Mouse (Mus musculus) heart, embryonic 11.5 days (tissue): ENCODE measurements around the gene Rbms1. TPM values are rescaled to one million over a fixed set of nuclear protein-coding genes. Genes with fewer than 3 reads are reported as not detected.
A peak's percentile ranks its signal among the peaks of the same experiment; 100 is the strongest.
"Not testable (repeated sequence)": the region's sequence is repeated elsewhere in the genome, so short reads cannot be mapped to it uniquely, and the experiment has no call there.

Experiments
- ATAC-seq: fragments of 200-750 bp; cut with Nextera tagmentation; replicated peaks from 2 replicates; pipeline ENCODE4 v1.8.0; 2017; ENCODE audit warnings: moderate library complexity; ENCODE audit not compliant: insufficient number of reproducible peaks, low FRiP score, low TSS enrichment
- H3K27ac ChIP-seq: fragments of 300-500 bp; sonication (generic); 2 replicates; pipeline ENCODE4 v1.5.1; 2014; ENCODE audit warnings: mild to moderate bottlenecking, low read depth, low read length
- H3K27me3 ChIP-seq: fragments of 300-500 bp; sonication (generic); 2 replicates; pipeline ENCODE4 v1.6.1; 2014; ENCODE audit warnings: mild to moderate bottlenecking, low read length, mixed read lengths; ENCODE audit not compliant: control insufficient read depth, insufficient read depth
- H3K36me3 ChIP-seq: fragments of 300-500 bp; sonication (generic); 2 replicates; pipeline ENCODE4 v1.6.1; 2014; ENCODE audit warnings: mild to moderate bottlenecking, low read length, moderate library complexity, mixed read lengths; ENCODE audit not compliant: control insufficient read depth, insufficient read depth
- H3K4me1 ChIP-seq: fragments of 300-500 bp; sonication (generic); 2 replicates; pipeline ENCODE4 v1.6.1; 2014; ENCODE audit warnings: low read length; ENCODE audit not compliant: control insufficient read depth, insufficient read depth
- H3K4me2 ChIP-seq: fragments of 300-500 bp; sonication (generic); 2 replicates; pipeline ENCODE4 v1.6.1; 2014; ENCODE audit warnings: mild to moderate bottlenecking, moderate library complexity
- H3K4me3 ChIP-seq: fragments of 300-500 bp; sonication (generic); 2 replicates; pipeline ENCODE4 v1.5.1; 2014; ENCODE audit warnings: low read depth, low read length
- H3K9ac ChIP-seq: fragments of 300-500 bp; sonication (generic); 2 replicates; pipeline ENCODE4 v1.6.1; 2014; ENCODE audit warnings: mild to moderate bottlenecking, low read depth, low read length, moderate library complexity
- H3K9me3 ChIP-seq: fragments of 300-500 bp; sonication (generic); replicated peaks from 2 replicates; pipeline ENCODE4 v1.6.1; 2016; ENCODE audit warnings: low read length; ENCODE audit not compliant: control insufficient read depth
- WGBS: fragments of 180-500 bp; shearing (Covaris S2); extraction: QIAGEN DNeasy Blood & Tissue Kit; methylation state at CpG from one replicate; pipeline ENCODE4 v1.1.7; 2014; ENCODE audit not compliant: insufficient replicate concordance; 5-methylcytosine and 5-hydroxymethylcytosine counted together
- polyA plus RNA-seq: library from polyadenylated mRNA; unstranded; fragments of >200 nt; fragmentation: Nextera tagmentation; extraction: Ambion mirVana; gene quantifications from 2 replicates; pipeline ENCODE4 v1.2.1, GENCODE M21; 2014

The Rbms1 gene
- polyA plus RNA-seq, 1 experiment from 2014 or later: 121 TPM

DNA sequence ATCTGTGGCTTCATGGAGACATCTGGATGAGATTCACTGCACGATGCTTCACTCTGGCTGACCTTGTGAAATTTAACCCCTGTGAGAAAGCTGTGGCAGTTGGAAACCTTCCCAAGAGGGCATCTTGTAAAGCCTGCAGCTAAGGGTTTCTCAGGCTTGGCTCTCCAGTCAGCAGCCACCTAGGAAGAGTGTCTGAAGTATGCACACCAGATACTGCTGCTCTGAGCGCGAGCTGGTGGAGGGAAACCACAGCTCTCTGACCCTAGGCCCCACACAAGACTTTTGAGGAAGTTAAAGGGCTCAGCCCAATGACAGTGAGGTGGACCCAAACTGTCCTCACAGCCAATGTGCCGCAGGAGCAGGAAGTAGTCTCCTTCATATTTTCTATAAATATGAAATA lies 120.0 kb downstream of the Rbms1 start:
- Histone ChIP-seq H3K27ac (no peak overlapping the region), H3K4me3 (no peak overlapping the region), H3K9me3 (no peaks in the 10 kb centered on the region), H3K27me3 (no peaks in the 10 kb centered on the region), H3K4me2 (no peak overlapping the region), H3K9ac (no peak overlapping the region), H3K36me3 (no peaks in the 10 kb centered on the region), H3K4me1 (peaks cover 35% of the 10 kb centered on the region)
- ATAC-seq: no peak
- 41% methylated on average over 4 of the region's 4 CpGs for WGBS

GRCm38 (mm10) chr2:60840922-60841321 lies 122.1 kb downstream of the Rbms1 start:
- no peaks in the 10 kb centered on the region for H3K36me3 ChIP-seq
- WGBS: 60% methylated on average over 4 of the region's 4 CpGs
- H3K9ac ChIP-seq: no peak overlapping the region
- H3K4me3 ChIP-seq: no peak overlapping the region
- H3K27ac ChIP-seq: 0 out of 2 replicates have a peak overlapping the region, but pooled peaks have one; percentile 2
- peaks cover 50% of the 10 kb centered on the region for H3K4me1 ChIP-seq
- ATAC-seq: no peak
- H3K9me3 ChIP-seq: no peaks in the 10 kb centered on the region
- H3K4me2 ChIP-seq: no peak overlapping the region
- no peaks in the 10 kb centered on the region for H3K27me3 ChIP-seq

DNA sequence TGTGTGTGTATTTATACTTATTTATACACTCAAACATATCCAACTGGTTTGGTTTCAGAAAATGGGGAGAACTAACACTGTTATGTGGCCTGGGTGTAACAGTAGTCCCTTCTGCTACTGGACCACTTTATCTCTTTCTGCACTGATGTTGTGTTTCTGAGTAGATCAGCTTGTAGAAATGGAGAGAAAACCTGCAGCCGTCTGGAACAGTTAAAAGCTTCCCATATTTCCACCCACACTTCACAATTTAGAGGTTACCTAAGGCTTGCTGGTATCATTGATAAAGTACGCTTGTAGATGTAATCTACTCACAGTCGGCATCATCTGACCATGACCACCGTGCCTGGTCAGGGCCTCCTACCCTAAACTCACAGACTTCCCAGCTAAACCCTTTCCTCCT lies 123.5 kb downstream of the Rbms1 start:
- Histone ChIP-seq H3K9me3 (no peaks in the 10 kb centered on the region), H3K4me1 (peaks cover 37% of the 10 kb centered on the region), H3K27me3 (no peaks in the 10 kb centered on the region), H3K4me2 (no peak overlapping the region), H3K9ac (no peak overlapping the region), H3K4me3 (no peak overlapping the region), H3K36me3 (0 out of 2 replicates have a peak, but pooled peaks cover 4% of the 10 kb centered on the region), H3K27ac (no peak overlapping the region)
- WGBS: 66% methylated on average over 4 of the region's 4 CpGs
- ATAC-seq: no peak

DNA sequence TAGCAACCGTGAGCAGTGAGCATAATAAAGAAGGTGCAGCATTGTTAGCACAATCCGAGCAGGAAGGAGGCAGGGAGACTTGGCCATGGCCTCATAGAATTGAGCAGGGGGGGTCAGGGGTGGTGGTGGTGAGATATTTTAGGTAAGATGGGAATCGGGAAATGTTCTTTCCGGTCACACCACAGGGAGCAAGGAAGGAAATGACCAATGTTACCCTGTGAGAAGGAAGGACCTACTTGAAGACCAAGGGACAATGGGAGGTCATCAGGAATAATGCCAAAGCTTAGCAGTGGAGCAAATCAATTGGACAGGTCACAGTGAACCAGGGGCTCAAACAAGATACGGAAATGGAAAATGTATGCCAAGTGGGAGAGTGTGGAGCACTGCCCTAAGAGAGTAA lies 124.1 kb downstream of the Rbms1 start:
- H3K36me3 ChIP-seq: 0 out of 2 replicates have a peak, but pooled peaks cover 4% of the 10 kb centered on the region
- H3K27ac ChIP-seq: no peak overlapping the region
- H3K9me3 ChIP-seq: no peaks in the 10 kb centered on the region
- no peak overlapping the region for H3K9ac ChIP-seq
- peaks cover 40% of the 10 kb centered on the region for H3K4me1 ChIP-seq
- H3K27me3 ChIP-seq: no peaks in the 10 kb centered on the region
- 76% methylated on average over 5 of the region's 5 CpGs for WGBS
- no peak for ATAC-seq
- H3K4me2 ChIP-seq: no peak overlapping the region
- H3K4me3 ChIP-seq: no peak overlapping the region

GRCm38 (mm10) chr2:60837616-60838015 lies 125.4 kb downstream of the Rbms1 start:
- Histone ChIP-seq H3K36me3 (0 out of 2 replicates have a peak, but pooled peaks cover 4% of the 10 kb centered on the region), H3K27ac (no peak overlapping the region), H3K9me3 (no peaks in the 10 kb centered on the region), H3K9ac (no peak overlapping the region), H3K4me3 (no peak overlapping the region), H3K4me1 (peaks cover 35% of the 10 kb centered on the region), H3K27me3 (no peaks in the 10 kb centered on the region), H3K4me2 (no peak overlapping the region)
- ATAC-seq: no peak
- 68% methylated on average over 5 of the region's 5 CpGs for WGBS

- Histone ChIP-seq H3K36me3 (0 out of 2 replicates have a peak, but pooled peaks cover 4% of the 10 kb centered on the region), H3K9me3 (no peaks in the 10 kb centered on the region), H3K4me1 (peaks cover 35% of the 10 kb centered on the region), H3K27me3 (no peaks in the 10 kb centered on the region), H3K27ac (no peak overlapping the region), H3K4me3 (no peak overlapping the region), H3K4me2 (no peak overlapping the region), H3K9ac (no peak overlapping the region)
- WGBS: 94% methylated on average over 7 of the region's 7 CpGs
- ATAC-seq: no peak
Observed at GRCm38 (mm10) chr2:60836237-60836636, 126.8 kb downstream of the Rbms1 start.

DNA sequence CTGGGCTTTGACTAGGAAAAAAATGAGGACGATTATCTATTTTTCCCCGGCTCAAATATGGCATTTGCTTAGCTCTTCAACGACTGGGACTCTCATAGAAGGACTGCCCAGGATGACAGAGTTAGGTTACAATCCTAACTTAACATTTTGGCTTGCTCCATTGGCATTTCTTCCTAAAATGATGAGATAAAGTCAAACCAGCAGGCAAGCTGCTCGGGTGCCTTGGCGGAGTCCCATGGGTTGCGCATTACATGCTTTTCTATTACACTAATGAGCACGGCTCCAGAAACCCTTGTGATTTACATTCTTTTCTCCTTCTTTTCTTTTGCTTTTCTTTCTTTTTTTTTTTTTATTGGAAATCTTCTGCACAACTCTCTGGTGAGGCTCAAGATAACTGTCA lies 128.7 kb downstream of the Rbms1 start:
- no peaks in the 10 kb centered on the region for H3K9me3 ChIP-seq
- no peak overlapping the region; the same call in 1 of the 2 replicates for H3K27ac ChIP-seq
- H3K4me3 ChIP-seq: no peak overlapping the region
- peaks cover 28% of the 10 kb centered on the region for H3K4me1 ChIP-seq
- H3K27me3 ChIP-seq: no peaks in the 10 kb centered on the region
- no peak for ATAC-seq
- H3K36me3 ChIP-seq: 0 out of 2 replicates have a peak, but pooled peaks cover 4% of the 10 kb centered on the region
- WGBS: 85% methylated on average over 7 of the region's 7 CpGs
- H3K9ac ChIP-seq: no peak overlapping the region
- H3K4me2 ChIP-seq: no peak overlapping the region

GRCm38 (mm10) chr2:60832254-60832653 lies 130.7 kb downstream of the Rbms1 start:
- Histone ChIP-seq H3K27me3 (no peaks in the 10 kb centered on the region), H3K4me1 (peaks cover 20% of the 10 kb centered on the region), H3K36me3 (0 out of 2 replicates have a peak, but pooled peaks cover 4% of the 10 kb centered on the region), H3K4me3 (no peak overlapping the region), H3K4me2 (no peak overlapping the region), H3K27ac (no peak overlapping the region), H3K9me3 (no peaks in the 10 kb centered on the region), H3K9ac (no peak overlapping the region)
- ATAC-seq: no peak
- WGBS: 84% methylated on average over 8 of the region's 8 CpGs

DNA sequence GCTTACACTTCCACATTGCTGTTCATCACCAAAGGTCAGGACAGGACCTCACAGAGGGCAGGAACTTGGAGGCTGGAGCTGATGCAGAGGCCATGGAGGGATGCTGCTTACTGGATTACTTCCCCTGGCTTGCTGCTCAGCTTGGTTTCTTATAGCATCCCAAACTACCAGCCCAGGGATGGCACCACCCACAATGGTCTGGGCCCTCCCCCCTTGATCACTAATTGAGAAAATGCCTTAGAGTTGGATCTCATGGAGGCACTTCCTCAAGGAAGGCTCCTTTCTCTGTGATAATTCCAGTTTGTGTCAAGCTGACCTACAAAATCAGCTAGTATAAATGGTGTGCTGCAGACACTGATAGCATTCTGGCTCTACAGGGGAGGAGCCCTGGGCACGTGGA lies 132.5 kb downstream of the Rbms1 start:
- not testable (repeated sequence) for H3K4me2 ChIP-seq, H3K9ac ChIP-seq, H3K27me3 ChIP-seq, H3K4me3 ChIP-seq, H3K36me3 ChIP-seq, ATAC-seq, H3K27ac ChIP-seq, H3K9me3 ChIP-seq
- peaks cover 20% of the 10 kb centered on the region for H3K4me1 ChIP-seq
- WGBS: 68% methylated on average over 1 of the region's 1 CpGs
